Mouse (Mus musculus) liver, adult 2 months (tissue): ENCODE data around the gene Pknox2.

Source experiments
- CTCF ChIP-seq: fragments of 200-500 bp; IDR thresholded peaks from 2 replicates; pipeline ENCODE4 v1.5.1; 2011; ENCODE audit warnings: low read depth, low read length, control low read depth
- POLR2A ChIP-seq: fragments of 200-500 bp; IDR thresholded peaks from 2 replicates; pipeline ENCODE4 v1.6.1; 2011; ENCODE audit warnings: low read length, control low read depth; ENCODE audit not compliant: insufficient read depth; ENCODE audit errors: extremely low read depth

DNA sequence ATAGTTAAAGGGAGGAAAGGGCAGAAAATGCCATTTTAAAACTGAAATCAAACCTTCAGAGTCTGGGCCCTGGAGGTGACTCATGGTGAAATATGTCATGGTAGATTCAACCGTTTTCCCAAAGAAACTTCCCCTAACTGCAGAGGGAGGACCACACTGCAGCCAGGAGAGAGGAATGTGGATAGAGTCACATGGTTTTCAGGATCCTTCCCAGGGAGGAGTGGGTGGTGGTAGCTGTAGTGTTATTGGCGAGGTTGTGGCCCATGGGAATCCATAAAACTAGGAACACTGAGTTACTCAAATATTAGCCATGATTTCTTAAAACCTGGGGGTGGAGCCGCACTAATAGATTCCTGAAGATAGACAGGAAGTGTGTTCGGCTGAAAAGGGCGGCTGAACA is 99.7 kb downstream of the Pknox2 start:
- TF ChIP-seq CTCF (no peak), POLR2A (no peak)
